Mouse (Mus musculus) heart, embryonic 16.5 days (tissue): Measurements from ENCODE around the gene Pdxdc1. TPM values are rescaled to one million over a fixed set of nuclear protein-coding genes. Genes with fewer than 3 reads are reported as not detected.
A peak's percentile ranks its signal among the peaks of the same experiment; 100 is the strongest.
"Not testable (repeated sequence)": the region's sequence is repeated elsewhere in the genome, so short reads cannot be mapped to it uniquely, and the experiment has no call there.

Source experiments
- ATAC-seq: fragments of 200-750 bp; cut with Nextera tagmentation; replicated peaks from 2 replicates; pipeline ENCODE4 v1.8.0; 2017; ENCODE audit warnings: moderate number of reproducible peaks; ENCODE audit not compliant: insufficient read depth, low FRiP score; ENCODE audit errors: extremely low read depth
- H3K27ac ChIP-seq: fragments of 300-500 bp; sonication (generic); 2 replicates; pipeline ENCODE4 v1.5.1; 2014; ENCODE audit warnings: mild to moderate bottlenecking, low read length, control low read depth, moderate library complexity
- H3K27me3 ChIP-seq: fragments of 300-500 bp; sonication (generic); 2 replicates; pipeline ENCODE4 v1.6.1; 2014; ENCODE audit warnings: low read length, mixed read lengths; ENCODE audit not compliant: control insufficient read depth, insufficient read depth
- H3K36me3 ChIP-seq: fragments of 300-500 bp; sonication (generic); 2 replicates; pipeline ENCODE4 v1.6.1; 2014; ENCODE audit not compliant: control insufficient read depth, insufficient read depth
- H3K4me1 ChIP-seq: fragments of 300-500 bp; sonication (generic); 2 replicates; pipeline ENCODE4 v1.6.1; 2014; ENCODE audit warnings: low read length, mixed read lengths; ENCODE audit not compliant: control insufficient read depth, insufficient read depth
- H3K4me2 ChIP-seq: fragments of 300-500 bp; sonication (generic); 2 replicates; pipeline ENCODE4 v1.6.1; 2014; ENCODE audit warnings: low read depth, mild to moderate bottlenecking, control low read depth, low read length
- H3K4me3 ChIP-seq: fragments of 300-500 bp; sonication (generic); 2 replicates; pipeline ENCODE4 v1.5.1; 2014; ENCODE audit warnings: mild to moderate bottlenecking, control low read depth, low read length
- H3K9ac ChIP-seq: fragments of 300-500 bp; sonication (generic); 2 replicates; pipeline ENCODE4 v1.6.1; 2014; ENCODE audit warnings: low read length, control low read depth
- H3K9me3 ChIP-seq: fragments of 300-500 bp; sonication (generic); replicated peaks from 2 replicates; pipeline ENCODE4 v1.6.1; 2016; ENCODE audit warnings: low read length; ENCODE audit not compliant: control insufficient read depth
- WGBS: fragments of 180-500 bp; shearing (Covaris S2); extraction: QIAGEN DNeasy Blood & Tissue Kit; methylation state at CpG from one replicate; pipeline ENCODE4 v1.1.7; 2014; 5-methylcytosine and 5-hydroxymethylcytosine counted together
- polyA plus RNA-seq: library from polyadenylated mRNA; unstranded; fragments of >200 nt; fragmentation: Nextera tagmentation; extraction: Ambion mirVana; gene quantifications from 2 replicates; pipeline ENCODE4 v1.2.1, GENCODE M21; 2015

Gene Pdxdc1
- polyA plus RNA-seq, 1 experiment from 2014 or later, result 58.1 TPM

GRCm38 (mm10) chr16:13867406-13867805, 35.5 kb downstream of the Pdxdc1 start:
- not testable (repeated sequence) for H3K9me3 ChIP-seq, H3K27me3 ChIP-seq, H3K27ac ChIP-seq, ATAC-seq, H3K4me1 ChIP-seq, H3K9ac ChIP-seq, H3K4me3 ChIP-seq
- Histone ChIP-seq H3K36me3 (peaks cover 14% of the 10 kb centered on the region), H3K4me2 (peak overlapping the region; percentile 59; the same call in 1 of the 2 replicates)
- 39% methylated on average over 5 of the region's 5 CpGs for WGBS

GRCm38 (mm10) chr16:13866616-13867015, 36.3 kb downstream of the Pdxdc1 start:
- H3K27ac ChIP-seq, result no peak overlapping the region
- no peaks in the 10 kb centered on the region for H3K4me1 ChIP-seq
- no peak overlapping the region for H3K4me2 ChIP-seq
- 76% methylated on average over 5 of the region's 5 CpGs for WGBS
- ATAC-seq, result no peak
- H3K36me3 ChIP-seq, result peaks cover 14% of the 10 kb centered on the region; the same call in 1 of the 2 replicates
- no peaks in the 10 kb centered on the region for H3K27me3 ChIP-seq
- H3K9me3 ChIP-seq, result no peaks in the 10 kb centered on the region
- no peak overlapping the region for H3K4me3 ChIP-seq
- H3K9ac ChIP-seq, result no peak overlapping the region

GRCm38 (mm10) chr16:13866076-13866475, 36.9 kb downstream of the Pdxdc1 start:
- Histone ChIP-seq H3K9ac (no peak overlapping the region), H3K27ac (no peak overlapping the region), H3K4me1 (no peaks in the 10 kb centered on the region), H3K36me3 (peaks cover 14% of the 10 kb centered on the region; the same call in 1 of the 2 replicates), H3K9me3 (no peaks in the 10 kb centered on the region), H3K4me3 (no peak overlapping the region), H3K4me2 (no peak overlapping the region), H3K27me3 (no peaks in the 10 kb centered on the region)
- 68% methylated on average over 4 of the region's 4 CpGs for WGBS
- no peak for ATAC-seq

- 92% methylated on average over 4 of the region's 4 CpGs for WGBS
- Histone ChIP-seq H3K9ac (no peak overlapping the region), H3K4me3 (no peak overlapping the region), H3K36me3 (peaks cover 20% of the 10 kb centered on the region; the same call in 1 of the 2 replicates), H3K27ac (no peak overlapping the region), H3K9me3 (no peaks in the 10 kb centered on the region), H3K4me1 (no peaks in the 10 kb centered on the region), H3K4me2 (no peak overlapping the region), H3K27me3 (no peaks in the 10 kb centered on the region)
- no peak for ATAC-seq
These were observed 49.0 kb downstream of the Pdxdc1 start for GRCm38 (mm10) chr16:13853886-13854285.

- no peak for ATAC-seq
- Histone ChIP-seq H3K9me3 (no peaks in the 10 kb centered on the region), H3K9ac (no peak overlapping the region)
These were observed 51.5 kb downstream of the Pdxdc1 start for GRCm38 (mm10) chr16:13851446-13851845.

GRCm38 (mm10) chr16:13848310-13848709, 54.6 kb downstream of the Pdxdc1 start:
- Histone ChIP-seq H3K36me3 (peaks cover 26% of the 10 kb centered on the region), H3K9me3 (no peaks in the 10 kb centered on the region), H3K4me3 (no peak overlapping the region), H3K27me3 (no peaks in the 10 kb centered on the region), H3K9ac (no peak overlapping the region), H3K4me1 (no peaks in the 10 kb centered on the region; the same call in 1 of the 2 replicates), H3K4me2 (no peak overlapping the region), H3K27ac (no peak overlapping the region)
- 58% methylated on average over 2 of the region's 2 CpGs for WGBS
- ATAC-seq, result no peak

More at GRCm38 (mm10) chr16:13851446-13851845, 51.5 kb downstream of the Pdxdc1 start:
- Histone ChIP-seq H3K4me1 (no peaks in the 10 kb centered on the region; the same call in 1 of the 2 replicates), H3K27ac (no peak overlapping the region), H3K27me3 (no peaks in the 10 kb centered on the region), H3K36me3 (peaks cover 16% of the 10 kb centered on the region; the same call in 1 of the 2 replicates), H3K4me2 (no peak overlapping the region), H3K4me3 (no peak overlapping the region)
- 93% methylated on average over 4 of the region's 4 CpGs for WGBS

GRCm38 (mm10) chr16:13846675-13847074, 56.3 kb downstream of the Pdxdc1 start:
- no peak overlapping the region for H3K9ac ChIP-seq
- 93% methylated on average over 1 of the region's 1 CpGs for WGBS
- no peak for ATAC-seq
- no peak overlapping the region for H3K4me2 ChIP-seq
- H3K9me3 ChIP-seq, result no peaks in the 10 kb centered on the region
- H3K36me3 ChIP-seq, result peaks cover 28% of the 10 kb centered on the region
- H3K27me3 ChIP-seq, result no peaks in the 10 kb centered on the region
- no peak overlapping the region for H3K27ac ChIP-seq
- no peaks in the 10 kb centered on the region; the same call in 1 of the 2 replicates for H3K4me1 ChIP-seq
- H3K4me3 ChIP-seq, result no peak overlapping the region

- ATAC-seq, result no peak
- peaks cover 31% of the 10 kb centered on the region for H3K36me3 ChIP-seq
- H3K9ac ChIP-seq, result no peak overlapping the region
- H3K4me1 ChIP-seq, result no peaks in the 10 kb centered on the region; the same call in 1 of the 2 replicates
- no peaks in the 10 kb centered on the region for H3K9me3 ChIP-seq
- H3K27ac ChIP-seq, result no peak overlapping the region
- H3K4me3 ChIP-seq, result no peak overlapping the region
- 92% methylated on average over 5 of the region's 5 CpGs for WGBS
- no peaks in the 10 kb centered on the region for H3K27me3 ChIP-seq
- H3K4me2 ChIP-seq, result no peak overlapping the region
These were observed 57.9 kb downstream of the Pdxdc1 start for GRCm38 (mm10) chr16:13845031-13845430.

- Histone ChIP-seq H3K4me2 (no peak overlapping the region), H3K27me3 (no peaks in the 10 kb centered on the region), H3K9ac (no peak overlapping the region), H3K4me1 (no peaks in the 10 kb centered on the region; the same call in 1 of the 2 replicates), H3K27ac (no peak overlapping the region), H3K9me3 (no peaks in the 10 kb centered on the region), H3K4me3 (no peak overlapping the region), H3K36me3 (peaks cover 61% of the 10 kb centered on the region)
- 92% methylated on average over 3 of the region's 3 CpGs for WGBS
- ATAC-seq, result no peak
These were observed 62.0 kb downstream of the Pdxdc1 start for GRCm38 (mm10) chr16:13840956-13841355.
